Mouse (Mus musculus) lung, postnatal 0 days (tissue): ENCODE measurements around the gene Hip1r.

Experiments
- CTCF ChIP-seq: IDR thresholded peaks from 2 replicates; pipeline ENCODE4 v1.5.1; 2016; ENCODE audit warnings: antibody characterized with exemption, mild to moderate bottlenecking
- EP300 ChIP-seq: IDR thresholded peaks from 2 replicates; pipeline ENCODE4 v1.6.1; 2016; ENCODE audit warnings: antibody characterized with exemption, mild to moderate bottlenecking, control low read depth

DNA sequence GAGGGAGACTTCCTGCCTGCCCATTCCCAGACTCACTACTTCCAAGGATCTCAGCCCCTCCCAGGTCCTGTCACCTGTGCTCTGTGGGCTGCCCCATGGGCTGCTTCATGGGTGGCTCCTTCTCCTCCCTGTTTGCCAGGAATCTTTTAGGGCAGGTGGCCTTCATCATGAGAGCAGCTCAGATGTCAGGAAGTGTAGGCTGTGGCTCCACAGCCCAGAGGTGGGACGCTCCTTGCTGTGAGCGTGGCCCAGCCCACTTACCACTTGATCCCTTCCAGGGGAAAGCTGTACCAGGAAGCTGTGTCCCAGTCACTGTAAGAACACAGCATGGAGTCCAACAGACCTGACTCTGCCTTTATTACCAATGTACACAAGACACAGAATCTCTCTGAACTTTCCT lies 13.5 kb downstream of the Hip1r start:
- TF ChIP-seq CTCF: no peak
- no peak for TF ChIP-seq EP300
